Mouse (Mus musculus) yolk sac, embryonic 10.5 days (tissue): ENCODE results near the gene Dusp22.

Experiments
- DNase-seq: peaks from one replicate; pipeline ENCODE4 v3.0.0-alpha.2; 2017; ENCODE audit warnings: low spot score

Dusp22 gene

GRCm38 (mm10) chr13:30750461-30751303, 90.9 kb downstream of the Dusp22 start:
- DNase-seq = no peak

DNA sequence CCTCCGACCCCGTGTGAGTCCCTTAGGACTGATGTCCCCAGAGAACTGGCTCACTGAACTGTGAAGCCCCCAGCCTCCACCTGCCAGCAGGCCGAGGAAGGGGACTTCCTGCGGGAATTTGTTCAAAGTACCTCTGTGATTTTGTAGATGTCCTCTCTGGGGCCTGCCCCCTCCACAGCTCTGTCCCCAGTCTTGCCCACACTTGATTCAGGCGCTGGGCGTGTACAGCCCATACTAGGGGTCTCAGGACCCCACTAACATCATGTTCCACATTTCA, 91.4 kb downstream of the Dusp22 start:
- DNase-seq = no peak

GRCm38 (mm10) chr13:30752581-30753187, 92.9 kb downstream of the Dusp22 start:
- no peak for DNase-seq

DNA sequence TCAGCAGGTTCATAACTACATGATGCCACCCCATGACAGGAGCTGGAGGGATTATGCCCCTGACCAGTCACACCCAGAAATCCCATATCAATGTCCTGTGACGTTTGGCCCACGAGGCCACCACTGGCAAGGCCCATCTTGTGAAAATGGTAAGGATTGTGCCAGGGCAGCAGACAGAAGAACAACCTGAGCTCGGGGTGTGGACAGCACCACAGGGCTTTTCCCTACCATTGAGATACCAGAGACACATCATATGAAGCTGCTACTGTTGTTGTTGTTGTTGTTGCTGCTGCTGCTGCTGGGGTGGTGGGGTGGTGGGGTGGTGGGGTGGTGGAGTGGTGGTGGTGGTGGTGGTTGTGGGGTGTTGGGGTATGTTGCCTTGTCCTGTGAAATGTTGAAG, 93.6 kb downstream of the Dusp22 start:
- no peak for DNase-seq

- DNase-seq = no peak
Observed at GRCm38 (mm10) chr13:30754066-30754465, 94.3 kb downstream of the Dusp22 start.

- no peak for DNase-seq
Observed at GRCm38 (mm10) chr13:30754825-30755476, 95.2 kb downstream of the Dusp22 start.

- DNase-seq = no peak
Observed at GRCm38 (mm10) chr13:30755577-30755976, 95.8 kb downstream of the Dusp22 start.

GRCm38 (mm10) chr13:30755998-30756639, 96.3 kb downstream of the Dusp22 start:
- no peak for DNase-seq

DNA sequence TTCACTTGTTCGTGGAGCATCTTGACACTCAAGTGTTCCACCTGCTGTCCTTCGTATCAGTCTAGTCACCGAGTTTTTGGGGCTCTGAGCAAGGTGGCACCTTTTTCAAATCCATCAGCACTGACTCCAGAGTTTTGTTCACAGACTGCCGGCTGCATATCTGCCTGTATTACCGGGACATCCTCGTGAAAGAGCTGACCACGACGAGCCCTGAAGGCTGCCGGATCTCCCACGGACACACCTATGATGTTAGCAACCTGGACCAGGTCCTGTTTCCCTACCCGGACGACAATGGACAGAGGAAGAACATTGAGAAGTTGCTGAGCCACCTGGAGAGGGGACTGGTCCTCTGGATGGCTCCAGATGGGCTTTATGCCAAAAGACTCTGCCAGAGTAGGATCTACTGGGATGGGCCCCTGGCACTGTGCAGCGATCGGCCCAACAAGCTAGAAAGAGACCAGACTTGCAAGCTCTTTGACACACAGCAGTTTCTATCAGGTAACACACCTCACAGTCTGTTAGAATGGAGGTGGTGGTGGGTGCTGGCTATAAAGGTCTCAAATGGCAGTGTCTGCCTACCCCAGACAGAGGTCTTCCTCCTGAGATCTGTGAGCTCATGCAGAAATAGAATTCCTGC, 97.6 kb downstream of the Dusp22 start:
- DNase-seq = no peak

GRCm38 (mm10) chr13:30758789-30759381, 99.1 kb downstream of the Dusp22 start:
- no peak for DNase-seq

GRCm38 (mm10) chr13:30760374-30761090, 100.7 kb downstream of the Dusp22 start:
- no peak for DNase-seq
